Mouse (Mus musculus) CH12.LX (cell line): ENCODE measurements around the gene Lbr.

Experiments used
- BHLHE40 ChIP-seq: IDR thresholded peaks from 2 replicates; pipeline ENCODE4 v1.6.1; 2011; ENCODE audit warnings: mild to moderate bottlenecking, low read depth, low read length, improper control_type of control experiment
- CHD1 ChIP-seq: IDR thresholded peaks from 2 replicates; pipeline ENCODE4 v1.6.1; 2012; ENCODE audit warnings: low read depth, low read length, improper control_type of control experiment, inconsistent platforms
- CTCF ChIP-seq, 2 experiments: IDR thresholded peaks in 1 of 2; conservative IDR thresholded peaks in 1 of 2; 2 replicates each; pipeline ENCODE4 v1.5.1; 2011 to 2012; ENCODE audit warnings: low read depth in 2 of 2, low read length in 2 of 2, improper control_type of control experiment in 1 of 2, inconsistent platforms in 1 of 2, mild to moderate bottlenecking in 1 of 2, moderate library complexity in 1 of 2
- ELF1 ChIP-seq: IDR thresholded peaks from 2 replicates; pipeline ENCODE4 v1.6.1; 2014; ENCODE audit warnings: low read depth, mild to moderate bottlenecking, inconsistent platforms, low read length, improper control_type of control experiment
- EP300 ChIP-seq: IDR thresholded peaks from 2 replicates; pipeline ENCODE4 v1.6.1; 2011; ENCODE audit warnings: low read length, improper control_type of control experiment
- GABPA ChIP-seq: IDR thresholded peaks from 2 replicates; pipeline ENCODE4 v1.6.1; 2012; ENCODE audit warnings: low read depth, low read length, improper control_type of control experiment, inconsistent platforms; ENCODE audit not compliant: insufficient replicate concordance
- JUND ChIP-seq: conservative IDR thresholded peaks from 2 replicates; pipeline ENCODE4 v1.6.1; 2011; ENCODE audit warnings: low read depth, low read length, improper control_type of control experiment
- MYC ChIP-seq: IDR thresholded peaks from 2 replicates; pipeline ENCODE4 v1.6.1; 2011; ENCODE audit warnings: low read depth, mild to moderate bottlenecking, improper control_type of control experiment, low read length
- POLR2A ChIP-seq: IDR thresholded peaks from 2 replicates; pipeline ENCODE4 v1.6.1; 2011; ENCODE audit warnings: low read depth, mild to moderate bottlenecking, improper control_type of control experiment, low read length
- POLR2AphosphoS2 ChIP-seq: IDR thresholded peaks from 2 replicates; pipeline ENCODE4 v1.6.1; 2011; ENCODE audit warnings: low read depth, low read length, improper control_type of control experiment
- TCF12 ChIP-seq: IDR thresholded peaks from 2 replicates; pipeline ENCODE4 v1.6.1; 2014; ENCODE audit warnings: low read depth, mild to moderate bottlenecking, inconsistent platforms, low read length, improper control_type of control experiment

GRCm38 (mm10) chr1:181811481-181812223 is 31.2 kb downstream of the Lbr start:
- TF ChIP-seq TCF12: no peak
- TF ChIP-seq EP300: no peak
- TF ChIP-seq CHD1: no peak
- no peak for TF ChIP-seq JUND
- no peak for TF ChIP-seq ELF1
- no peak for TF ChIP-seq GABPA
- no peak for TF ChIP-seq CTCF (conservative IDR thresholded peaks at IDR 0.05 in 1 of 2, IDR thresholded peaks at IDR 0.05 in 1 of 2; ENCODE audit: low read depth in 2 of 2, low read length in 2 of 2)
- no peak for TF ChIP-seq POLR2A
- TF ChIP-seq BHLHE40: no peak
- no peak; the same call in 1 of the 2 replicates for TF ChIP-seq POLR2AphosphoS2
- TF ChIP-seq MYC: no peak
